Mouse (Mus musculus): ENCODE data around the gene Spred1.

Spred1 gene

GRCm38 (mm10) chr2:117121212-117121983, at the start of gene Spred1:
Spred1 (plus strand) TSS chr2:117121374.
- peak; percentile 40 to 54 for DNase-seq

- no peak for DNase-seq
Observed at GRCm38 (mm10) chr2:117071596-117071995, 49.6 kb upstream of the Spred1 start.

- DNase-seq, result no peak
Observed at GRCm38 (mm10) chr2:117078711-117079110, 42.5 kb upstream of the Spred1 start.

- no peak for DNase-seq
Observed at GRCm38 (mm10) chr2:117079621-117080020, 41.6 kb upstream of the Spred1 start.

GRCm38 (mm10) chr2:117086002-117086765, 35.0 kb upstream of the Spred1 start:
- no peak for DNase-seq

GRCm38 (mm10) chr2:117086766-117087457, 34.3 kb upstream of the Spred1 start:
- no peak for DNase-seq

- DNase-seq, result no peak
Observed at GRCm38 (mm10) chr2:117087458-117087820, 33.7 kb upstream of the Spred1 start.

GRCm38 (mm10) chr2:117089482-117089881, 31.7 kb upstream of the Spred1 start:
- DNase-seq, result no peak

GRCm38 (mm10) chr2:117090061-117090460, 31.1 kb upstream of the Spred1 start:
- no peak for DNase-seq

- DNase-seq, result no peak
Observed at GRCm38 (mm10) chr2:117092946-117093401, 28.2 kb upstream of the Spred1 start.

- DNase-seq, result no peak
Observed at GRCm38 (mm10) chr2:117095491-117095890, 25.7 kb upstream of the Spred1 start.

GRCm38 (mm10) chr2:117097305-117097704, 23.9 kb upstream of the Spred1 start:
- no peak for DNase-seq

- DNase-seq, result no peak
Observed at GRCm38 (mm10) chr2:117099316-117099715, 21.9 kb upstream of the Spred1 start.

GRCm38 (mm10) chr2:117103461-117103860, 17.7 kb upstream of the Spred1 start:
- no peak for DNase-seq

GRCm38 (mm10) chr2:117105407-117105806, 15.8 kb upstream of the Spred1 start:
- DNase-seq, result no peak

- DNase-seq, result no peak
Observed at GRCm38 (mm10) chr2:117108059-117108458, 13.1 kb upstream of the Spred1 start.

- no peak for DNase-seq
Observed at GRCm38 (mm10) chr2:117109296-117109695, 11.9 kb upstream of the Spred1 start.

- DNase-seq, result no peak
Observed at GRCm38 (mm10) chr2:117110355-117110866, 10.8 kb upstream of the Spred1 start.

GRCm38 (mm10) chr2:117113262-117113661, 7.9 kb upstream of the Spred1 start:
- DNase-seq, result no peak

- no peak for DNase-seq
Observed at GRCm38 (mm10) chr2:117113762-117114161, 7.4 kb upstream of the Spred1 start.

GRCm38 (mm10) chr2:117118516-117118915, 2.7 kb upstream of the Spred1 start:
- no peak for DNase-seq

- DNase-seq, result peak; percentile 51 to 54
Observed at GRCm38 (mm10) chr2:117119291-117120245, 1.6 kb upstream of the Spred1 start.

Measured in thymus, postnatal 36 days (tissue).